Mouse (Mus musculus) heart, embryonic 16.5 days (tissue): Measurements from ENCODE around the gene Mdfi. TPM values are rescaled to one million over a fixed set of nuclear protein-coding genes. Genes with fewer than 3 reads are reported as not detected.
A peak's percentile ranks its signal among the peaks of the same experiment; 100 is the strongest.

ENCODE experiments used
- ATAC-seq: fragments of 200-750 bp; cut with Nextera tagmentation; replicated peaks from 2 replicates; pipeline ENCODE4 v1.8.0; 2017; ENCODE audit warnings: moderate number of reproducible peaks; ENCODE audit not compliant: insufficient read depth, low FRiP score; ENCODE audit errors: extremely low read depth
- H3K27ac ChIP-seq: fragments of 300-500 bp; sonication (generic); 2 replicates; pipeline ENCODE4 v1.5.1; 2014; ENCODE audit warnings: mild to moderate bottlenecking, low read length, control low read depth, moderate library complexity
- H3K27me3 ChIP-seq: fragments of 300-500 bp; sonication (generic); 2 replicates; pipeline ENCODE4 v1.6.1; 2014; ENCODE audit warnings: low read length, mixed read lengths; ENCODE audit not compliant: control insufficient read depth, insufficient read depth
- H3K36me3 ChIP-seq: fragments of 300-500 bp; sonication (generic); 2 replicates; pipeline ENCODE4 v1.6.1; 2014; ENCODE audit not compliant: control insufficient read depth, insufficient read depth
- H3K4me1 ChIP-seq: fragments of 300-500 bp; sonication (generic); 2 replicates; pipeline ENCODE4 v1.6.1; 2014; ENCODE audit warnings: low read length, mixed read lengths; ENCODE audit not compliant: control insufficient read depth, insufficient read depth
- H3K4me2 ChIP-seq: fragments of 300-500 bp; sonication (generic); 2 replicates; pipeline ENCODE4 v1.6.1; 2014; ENCODE audit warnings: low read depth, mild to moderate bottlenecking, control low read depth, low read length
- H3K4me3 ChIP-seq: fragments of 300-500 bp; sonication (generic); 2 replicates; pipeline ENCODE4 v1.5.1; 2014; ENCODE audit warnings: mild to moderate bottlenecking, control low read depth, low read length
- H3K9ac ChIP-seq: fragments of 300-500 bp; sonication (generic); 2 replicates; pipeline ENCODE4 v1.6.1; 2014; ENCODE audit warnings: low read length, control low read depth
- H3K9me3 ChIP-seq: fragments of 300-500 bp; sonication (generic); replicated peaks from 2 replicates; pipeline ENCODE4 v1.6.1; 2016; ENCODE audit warnings: low read length; ENCODE audit not compliant: control insufficient read depth
- WGBS: fragments of 180-500 bp; shearing (Covaris S2); extraction: QIAGEN DNeasy Blood & Tissue Kit; methylation state at CpG from one replicate; pipeline ENCODE4 v1.1.7; 2014; 5-methylcytosine and 5-hydroxymethylcytosine counted together
- polyA plus RNA-seq: library from polyadenylated mRNA; unstranded; fragments of >200 nt; fragmentation: Nextera tagmentation; extraction: Ambion mirVana; gene quantifications from 2 replicates; pipeline ENCODE4 v1.2.1, GENCODE M21; 2015

The Mdfi gene
- 9.7 and 10.7 TPM in 2 replicates for polyA plus RNA-seq

DNA sequence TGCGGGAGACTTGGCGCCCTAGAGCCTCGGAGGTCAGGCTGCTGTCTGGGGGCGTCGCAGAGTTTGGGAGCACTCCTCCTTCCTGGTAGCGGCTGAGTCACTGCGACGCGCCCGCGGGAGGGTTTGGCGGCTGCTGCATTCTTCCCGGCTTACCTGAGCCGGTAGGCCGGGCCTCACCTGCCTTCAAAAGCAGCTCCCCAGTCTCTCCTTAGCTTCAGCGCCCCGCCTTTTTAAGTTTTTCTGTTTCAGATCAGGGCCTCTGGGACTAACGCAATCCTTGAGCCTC, at the start of gene Mdfi:
Gene Mdfi, minus strand, starts transcription at position 210 of the 286 bp plus-strand sequence.
- H3K36me3 ChIP-seq, result no peaks in the 10 kb centered on the region
- ATAC-seq, result no peak
- H3K27me3 ChIP-seq, result 0 out of 2 replicates have a peak, but pooled peaks cover 2% of the 10 kb centered on the region
- peaks cover 30% of the 10 kb centered on the region for H3K4me1 ChIP-seq
- H3K27ac ChIP-seq, result peak within 1 kb of the TSS; percentile 84
- peak within 1 kb of the TSS; percentile 94 for H3K4me2 ChIP-seq
- H3K9me3 ChIP-seq, result no peaks in the 10 kb centered on the region
- H3K4me3 ChIP-seq, result peak within 1 kb of the TSS; percentile 87
- peak within 1 kb of the TSS; percentile 90 for H3K9ac ChIP-seq
- 6% methylated on average over 18 of the region's 18 CpGs for WGBS

DNA sequence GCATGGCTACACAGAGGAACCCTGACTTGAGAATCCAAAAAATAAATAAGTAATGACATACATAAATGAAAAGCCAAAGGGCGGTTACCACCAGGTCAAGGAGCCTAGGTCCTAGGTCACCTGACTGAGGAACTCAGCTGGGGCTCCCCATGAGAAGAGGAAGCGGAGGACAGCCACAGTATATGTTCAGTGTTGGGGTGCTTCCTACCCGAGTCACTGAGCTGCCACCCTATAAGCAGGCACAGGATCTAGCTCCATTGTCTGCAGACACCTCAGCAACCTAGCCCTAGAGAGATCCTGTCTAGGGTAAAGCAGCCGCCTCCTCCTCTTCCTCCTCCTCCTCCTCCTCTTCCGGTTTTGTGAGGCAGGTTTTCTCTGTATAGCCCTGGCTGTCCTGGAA, 48.6 kb upstream of the Mdfi start:
- Histone ChIP-seq H3K4me1 (peaks cover 29% of the 10 kb centered on the region), H3K4me3 (no peak overlapping the region), H3K27ac (no peak overlapping the region), H3K4me2 (no peak overlapping the region), H3K27me3 (no peaks in the 10 kb centered on the region; the same call in 1 of the 2 replicates), H3K9ac (no peak overlapping the region), H3K36me3 (no peaks in the 10 kb centered on the region), H3K9me3 (no peaks in the 10 kb centered on the region)
- WGBS, result 66% methylated on average over 5 of the region's 5 CpGs
- no peak for ATAC-seq

DNA sequence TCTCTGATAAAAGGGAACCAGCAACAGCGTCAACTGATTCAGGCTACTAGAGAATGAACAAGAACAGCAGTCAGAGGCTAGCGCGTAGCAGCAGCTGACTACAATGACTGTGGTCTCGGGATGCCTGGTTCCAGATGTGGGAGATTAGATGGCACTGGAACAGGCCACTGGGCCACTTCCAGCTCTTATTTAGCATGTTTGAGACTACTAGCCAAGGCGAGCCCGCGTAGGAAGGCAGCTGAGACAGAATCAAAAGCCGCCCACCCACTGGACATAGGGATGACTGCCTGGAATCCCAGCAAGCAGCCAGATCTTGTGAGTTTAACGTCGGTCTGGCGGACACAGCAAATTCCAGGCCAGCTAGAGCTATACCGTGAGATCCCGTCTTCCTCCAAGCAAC, 46.8 kb upstream of the Mdfi start:
- H3K4me3 ChIP-seq, result no peak overlapping the region
- H3K27me3 ChIP-seq, result no peaks in the 10 kb centered on the region; the same call in 1 of the 2 replicates
- WGBS, result 59% methylated on average over 13 of the region's 13 CpGs
- no peak for ATAC-seq
- no peak overlapping the region for H3K4me2 ChIP-seq
- H3K9ac ChIP-seq, result no peak overlapping the region
- H3K9me3 ChIP-seq, result no peaks in the 10 kb centered on the region
- H3K4me1 ChIP-seq, result peaks cover 26% of the 10 kb centered on the region
- H3K27ac ChIP-seq, result no peak overlapping the region
- 0 out of 2 replicates have a peak, but pooled peaks cover 3% of the 10 kb centered on the region for H3K36me3 ChIP-seq

DNA sequence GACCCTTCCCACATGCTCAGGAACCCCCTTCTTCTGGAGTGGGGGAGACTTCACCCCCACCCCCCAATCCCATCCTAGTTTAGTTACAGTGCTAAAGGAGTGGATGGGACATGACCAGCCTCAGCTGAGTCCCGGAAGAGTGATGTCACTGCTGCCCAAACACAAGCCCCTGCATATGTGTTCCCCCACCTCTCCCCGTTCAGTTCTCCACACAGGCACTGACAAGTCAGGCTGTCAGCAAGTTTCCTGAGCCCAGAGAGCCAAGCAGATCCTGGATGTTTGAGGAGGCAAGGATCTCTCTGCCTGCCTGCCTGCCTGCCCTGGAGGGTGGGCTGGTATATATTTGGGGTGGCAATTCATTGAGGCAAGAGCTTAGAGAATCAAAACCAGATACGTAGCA, 44.7 kb upstream of the Mdfi start:
- H3K4me3 ChIP-seq, result no peak overlapping the region
- peaks cover 9% of the 10 kb centered on the region; the same call in 1 of the 2 replicates for H3K36me3 ChIP-seq
- ATAC-seq, result peak; percentile 42; the same call in 1 of the 2 replicates
- H3K9me3 ChIP-seq, result no peaks in the 10 kb centered on the region
- H3K27me3 ChIP-seq, result no peaks in the 10 kb centered on the region; the same call in 1 of the 2 replicates
- H3K27ac ChIP-seq, result no peak overlapping the region
- peak overlapping the region; percentile 55; the same call in 1 of the 2 replicates for H3K4me2 ChIP-seq
- H3K4me1 ChIP-seq, result peaks cover 26% of the 10 kb centered on the region
- no peak overlapping the region for H3K9ac ChIP-seq
- WGBS, result 22% methylated on average over 3 of the region's 3 CpGs

DNA sequence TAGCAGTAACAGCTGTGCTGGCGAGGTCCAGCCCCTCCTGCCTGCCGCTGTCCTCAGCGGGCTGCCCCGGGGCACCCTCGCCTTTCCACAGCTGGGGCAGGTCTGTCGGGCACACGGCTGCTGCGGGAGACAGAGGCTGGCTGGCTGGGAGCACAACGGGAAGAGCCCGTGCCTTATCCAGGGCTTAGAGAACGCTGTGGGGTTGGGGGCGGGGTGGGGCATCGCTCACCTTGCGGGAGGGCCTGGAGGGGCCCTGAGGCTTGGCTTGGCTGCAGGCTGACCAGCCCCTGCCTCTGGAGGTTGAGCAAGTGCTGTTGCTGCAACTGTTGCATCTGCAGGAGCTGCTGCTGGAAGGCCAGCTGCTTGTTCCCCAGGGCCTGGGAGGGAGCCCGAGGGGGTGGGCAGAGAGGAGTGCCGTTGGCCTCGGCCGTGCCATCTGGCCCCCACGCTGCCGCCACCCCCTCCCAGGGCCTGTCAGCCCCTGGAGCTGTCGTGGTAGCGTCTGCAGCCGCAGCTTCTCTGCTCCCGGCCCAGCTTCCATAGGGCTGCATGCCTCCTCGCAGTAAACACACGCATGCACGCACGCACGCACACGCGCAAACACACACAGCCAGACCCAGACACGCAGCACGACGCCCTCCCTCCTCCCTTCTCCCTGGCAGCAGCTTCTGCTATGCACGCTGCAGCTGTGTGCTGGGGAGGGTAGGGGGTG, 44.0 kb upstream of the Mdfi start:
- H3K4me1 ChIP-seq, result peaks cover 28% of the 10 kb centered on the region
- 28% methylated on average over 35 of the region's 35 CpGs for WGBS
- no peaks in the 10 kb centered on the region; the same call in 1 of the 2 replicates for H3K27me3 ChIP-seq
- H3K9me3 ChIP-seq, result no peaks in the 10 kb centered on the region
- H3K4me3 ChIP-seq, result peak overlapping the region; percentile 26
- peaks cover 9% of the 10 kb centered on the region; the same call in 1 of the 2 replicates for H3K36me3 ChIP-seq
- H3K4me2 ChIP-seq, result peak overlapping the region; percentile 55
- H3K9ac ChIP-seq, result peak overlapping the region; percentile 55
- ATAC-seq, result peak; percentile 14; the same call in 1 of the 2 replicates
- no peak overlapping the region; the same call in 1 of the 2 replicates for H3K27ac ChIP-seq

- peaks cover 9% of the 10 kb centered on the region; the same call in 1 of the 2 replicates for H3K36me3 ChIP-seq
- H3K4me3 ChIP-seq, result no peak overlapping the region
- H3K27me3 ChIP-seq, result no peaks in the 10 kb centered on the region; the same call in 1 of the 2 replicates
- H3K4me2 ChIP-seq, result peak overlapping the region; percentile 55; the same call in 1 of the 2 replicates
- H3K27ac ChIP-seq, result no peak overlapping the region
- peak overlapping the region; percentile 55 for H3K9ac ChIP-seq
- no peak; the same call in 1 of the 2 replicates for ATAC-seq
- H3K4me1 ChIP-seq, result peaks cover 28% of the 10 kb centered on the region
- H3K9me3 ChIP-seq, result no peaks in the 10 kb centered on the region
- WGBS, result 52% methylated on average over 10 of the region's 10 CpGs
Observed at GRCm38 (mm10) chr17:47877715-47878377, 43.4 kb upstream of the Mdfi start.

- peaks cover 9% of the 10 kb centered on the region; the same call in 1 of the 2 replicates for H3K36me3 ChIP-seq
- 62% methylated on average over 26 of the region's 26 CpGs for WGBS
Observed at GRCm38 (mm10) chr17:47876776-47877714, 42.6 kb upstream of the Mdfi start.

DNA sequence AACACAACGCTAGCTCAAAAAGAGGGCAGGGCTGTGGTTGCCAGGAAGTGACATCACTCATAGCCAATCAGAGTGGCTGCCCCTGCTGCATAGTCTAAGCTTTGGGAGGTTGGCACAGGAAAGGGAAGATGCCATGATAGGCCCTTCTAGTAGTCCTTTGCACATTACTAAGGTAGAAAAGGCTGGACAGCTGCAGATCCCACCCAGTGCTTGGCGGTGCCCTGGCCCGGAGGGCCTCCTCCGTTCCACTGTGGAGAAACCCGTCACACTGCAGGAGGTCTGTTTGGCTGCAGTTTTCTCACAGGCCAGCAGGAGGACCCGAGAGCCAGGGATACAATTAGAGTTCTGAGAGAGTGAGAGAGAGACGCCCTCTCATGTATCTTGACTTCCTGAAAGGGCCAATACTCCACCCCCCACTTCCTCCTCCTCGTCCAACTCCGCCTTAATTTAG, 38.9 kb upstream of the Mdfi start:
- peak overlapping the region; percentile 30 for H3K4me3 ChIP-seq
- H3K4me2 ChIP-seq, result peak overlapping the region; percentile 53
- H3K27me3 ChIP-seq, result no peaks in the 10 kb centered on the region; the same call in 1 of the 2 replicates
- no peak overlapping the region for H3K9ac ChIP-seq
- H3K36me3 ChIP-seq, result peaks cover 20% of the 10 kb centered on the region
- no peak overlapping the region for H3K27ac ChIP-seq
- ATAC-seq, result peak; percentile 53
- no peaks in the 10 kb centered on the region for H3K9me3 ChIP-seq
- peaks cover 12% of the 10 kb centered on the region for H3K4me1 ChIP-seq
- WGBS, result 13% methylated on average over 9 of the region's 9 CpGs

More at GRCm38 (mm10) chr17:47876776-47877714, 42.6 kb upstream of the Mdfi start:
- Histone ChIP-seq H3K27ac (no peak overlapping the region), H3K9me3 (no peaks in the 10 kb centered on the region), H3K27me3 (no peaks in the 10 kb centered on the region; the same call in 1 of the 2 replicates), H3K9ac (no peak overlapping the region), H3K4me3 (no peak overlapping the region), H3K4me1 (peaks cover 28% of the 10 kb centered on the region), H3K4me2 (no peak overlapping the region)
- ATAC-seq, result no peak
